Mouse (Mus musculus) intestine, postnatal 0 days (tissue): ENCODE data around the gene Gnb1. TPM values are rescaled to one million over a fixed set of nuclear protein-coding genes. Genes with fewer than 3 reads are reported as not detected.

ENCODE experiments used
- ATAC-seq: fragments of 200-750 bp; cut with Nextera tagmentation; 2 replicates; pipeline ENCODE4 v1.8.0; 2017; ENCODE audit warnings: mild to moderate bottlenecking, moderate TSS enrichment, moderate library complexity
- H3K27ac ChIP-seq: fragments of 300-500 bp; sonication (generic); 2 replicates; pipeline ENCODE4 v1.5.1; 2014; ENCODE audit warnings: mild to moderate bottlenecking, low read depth, low read length, moderate library complexity
- H3K27me3 ChIP-seq: fragments of 300-500 bp; sonication (generic); replicated peaks from 2 replicates; pipeline ENCODE4 v1.6.1; 2014; ENCODE audit warnings: low read length, mixed read lengths; ENCODE audit not compliant: control insufficient read depth, insufficient read depth
- H3K36me3 ChIP-seq: fragments of 300-500 bp; sonication (generic); 2 replicates; pipeline ENCODE4 v1.6.1; 2014; ENCODE audit warnings: mild to moderate bottlenecking, moderate library complexity; ENCODE audit not compliant: control insufficient read depth, insufficient read depth
- H3K4me1 ChIP-seq: fragments of 300-500 bp; sonication (generic); replicated peaks from 2 replicates; pipeline ENCODE4 v1.6.1; 2014; ENCODE audit warnings: antibody characterized with exemption, low read length, mixed read lengths; ENCODE audit not compliant: control insufficient read depth, insufficient read depth
- H3K4me2 ChIP-seq: fragments of 300-500 bp; sonication (generic); replicated peaks from 2 replicates; pipeline ENCODE4 v1.6.1; 2014; ENCODE audit warnings: low read depth, mild to moderate bottlenecking, moderate library complexity
- H3K4me3 ChIP-seq: fragments of 300-500 bp; sonication (generic); 2 replicates; pipeline ENCODE4 v1.5.1; 2014; ENCODE audit warnings: low read depth, low read length
- H3K9ac ChIP-seq: fragments of 300-500 bp; sonication (generic); 2 replicates; pipeline ENCODE4 v1.6.1; 2014; ENCODE audit warnings: mild to moderate bottlenecking, low read depth, low read length
- H3K9me3 ChIP-seq: fragments of 300-500 bp; sonication (generic); 2 replicates; pipeline ENCODE4 v1.6.1; 2016; ENCODE audit warnings: mixed run types; ENCODE audit not compliant: control insufficient read depth
- CTCF ChIP-seq: sonication (generic); IDR thresholded peaks from 2 replicates; pipeline ENCODE4 v1.5.1; 2016; ENCODE audit warnings: low read depth, mild to moderate bottlenecking, control low read depth, antibody characterized with exemption, moderate library complexity
- WGBS: fragments of 180-500 bp; shearing (Covaris S2); extraction: QIAGEN DNeasy Blood & Tissue Kit; methylation state at CpG from one replicate; pipeline ENCODE4 v1.1.7; 2014; 5-methylcytosine and 5-hydroxymethylcytosine counted together
- polyA plus RNA-seq: library from polyadenylated mRNA; unstranded; fragments of >200 nt; fragmentation: Nextera tagmentation; extraction: Ambion mirVana; gene quantifications from 2 replicates; pipeline ENCODE4 v1.2.1, GENCODE M21; 2015

Gene Gnb1
- polyA plus RNA-seq, 1 experiment from 2014 or later = 336 TPM

GRCm38 (mm10) chr4:155505067-155505466, 13.9 kb downstream of the Gnb1 start:
- no peak for ATAC-seq
- Histone ChIP-seq H3K9me3 (no peaks in the 10 kb centered on the region), H3K36me3 (no peaks in the 10 kb centered on the region), H3K4me1 (peaks cover 4% of the 10 kb centered on the region; the same call in 1 of the 2 replicates), H3K4me2 (0 out of 2 replicates have a peak overlapping the region, but pooled peaks have one; percentile 1), H3K27me3 (no peaks in the 10 kb centered on the region), H3K4me3 (no peak overlapping the region), H3K27ac (no peak overlapping the region), H3K9ac (no peak overlapping the region)
- no peak for TF ChIP-seq CTCF
- 46% methylated on average over 8 of the region's 8 CpGs for WGBS

DNA sequence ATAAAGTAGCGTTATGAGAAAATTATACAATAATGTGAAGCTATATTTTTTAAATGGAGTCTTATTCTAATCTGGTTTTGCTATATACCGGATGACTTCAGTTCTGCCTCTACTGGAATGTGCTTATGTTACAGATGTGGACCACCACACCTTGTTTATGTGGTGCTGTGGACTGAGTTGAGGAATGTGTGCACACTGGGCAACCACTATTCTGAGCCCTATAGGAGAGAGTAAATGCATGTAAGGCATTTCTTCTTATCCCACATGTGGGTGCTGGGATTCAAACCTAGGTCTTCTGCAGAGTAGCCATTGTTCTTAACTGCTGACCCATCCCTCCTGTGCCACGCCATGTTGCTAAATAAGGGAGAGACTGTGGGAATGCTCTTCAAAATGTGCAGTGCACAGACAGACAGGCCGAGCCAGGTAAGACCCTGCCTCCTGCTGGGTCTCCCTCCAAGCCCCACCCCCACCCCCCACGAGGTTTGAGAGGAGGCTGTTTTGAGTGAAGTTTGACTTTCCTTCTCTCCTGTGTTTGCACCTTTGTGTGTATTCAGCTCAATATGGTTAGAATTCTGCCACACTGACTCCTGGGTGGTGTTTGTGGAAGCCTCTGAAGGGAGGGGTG, 14.6 kb downstream of the Gnb1 start:
- no peak overlapping the region for H3K27ac ChIP-seq
- no peak for TF ChIP-seq CTCF
- no peak overlapping the region for H3K9ac ChIP-seq
- H3K27me3 ChIP-seq = no peaks in the 10 kb centered on the region
- H3K4me2 ChIP-seq = no peak overlapping the region
- ATAC-seq = no peak
- no peaks in the 10 kb centered on the region for H3K36me3 ChIP-seq
- H3K4me1 ChIP-seq = peaks cover 4% of the 10 kb centered on the region; the same call in 1 of the 2 replicates
- 65% methylated on average over 5 of the region's 5 CpGs for WGBS
- no peak overlapping the region for H3K4me3 ChIP-seq
- H3K9me3 ChIP-seq = no peaks in the 10 kb centered on the region

DNA sequence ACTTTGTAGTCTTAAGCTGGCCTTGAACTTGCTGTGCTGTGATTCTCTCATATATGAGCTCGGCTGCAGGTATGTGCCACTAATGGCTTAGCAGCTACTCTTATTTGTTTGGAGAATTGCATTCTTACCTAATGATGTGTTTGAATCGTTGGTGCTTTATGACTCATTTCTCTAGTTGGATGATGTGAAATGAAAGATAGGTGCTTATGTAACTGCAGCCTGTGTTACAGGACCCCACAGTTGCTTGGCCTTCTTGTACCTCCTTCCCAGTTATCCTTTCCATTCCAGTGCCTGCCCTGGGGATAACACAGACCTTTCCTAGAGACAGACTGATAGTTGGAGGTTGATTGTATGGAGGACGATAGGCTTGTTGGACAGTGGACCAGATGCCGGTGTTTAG, 17.5 kb downstream of the Gnb1 start:
- TF ChIP-seq CTCF = no peak
- Histone ChIP-seq H3K4me2 (no peak overlapping the region), H3K9ac (no peak overlapping the region), H3K27me3 (no peaks in the 10 kb centered on the region), H3K27ac (peak overlapping the region; percentile 31; the same call in 1 of the 2 replicates), H3K4me1 (0 out of 2 replicates have a peak, but pooled peaks cover 7% of the 10 kb centered on the region), H3K36me3 (peaks cover 7% of the 10 kb centered on the region; the same call in 1 of the 2 replicates), H3K9me3 (no peaks in the 10 kb centered on the region), H3K4me3 (no peak overlapping the region)
- ATAC-seq = no peak
- 60% methylated on average over 4 of the region's 4 CpGs for WGBS

DNA sequence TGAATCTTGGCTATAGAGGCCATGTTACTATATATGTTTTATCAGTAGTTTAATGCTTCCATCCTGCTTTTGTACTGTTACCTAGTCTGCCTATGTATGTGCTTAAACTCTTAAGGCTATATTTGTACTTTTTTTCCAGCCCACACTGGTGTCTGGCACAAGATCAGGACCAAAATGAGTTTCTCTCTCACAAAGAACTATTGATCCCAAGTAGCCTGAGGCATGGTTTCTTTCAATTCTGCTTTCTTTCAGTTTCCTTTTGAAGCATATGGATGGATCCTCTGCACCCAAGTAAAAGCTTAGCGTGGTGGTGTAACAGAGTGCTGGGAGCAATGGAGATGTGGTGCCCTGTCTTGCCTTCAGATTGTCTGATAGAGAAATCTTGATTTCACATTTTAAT, 19.8 kb downstream of the Gnb1 start:
- H3K27ac ChIP-seq = peak overlapping the region; percentile 21; the same call in 1 of the 2 replicates
- 65% methylated on average over 1 of the region's 1 CpGs for WGBS
- no peak for TF ChIP-seq CTCF
- no peaks in the 10 kb centered on the region for H3K9me3 ChIP-seq
- no peak overlapping the region for H3K4me2 ChIP-seq
- no peaks in the 10 kb centered on the region for H3K27me3 ChIP-seq
- peaks cover 7% of the 10 kb centered on the region; the same call in 1 of the 2 replicates for H3K36me3 ChIP-seq
- no peak for ATAC-seq
- 0 out of 2 replicates have a peak, but pooled peaks cover 7% of the 10 kb centered on the region for H3K4me1 ChIP-seq
- H3K4me3 ChIP-seq = no peak overlapping the region
- no peak overlapping the region for H3K9ac ChIP-seq

DNA sequence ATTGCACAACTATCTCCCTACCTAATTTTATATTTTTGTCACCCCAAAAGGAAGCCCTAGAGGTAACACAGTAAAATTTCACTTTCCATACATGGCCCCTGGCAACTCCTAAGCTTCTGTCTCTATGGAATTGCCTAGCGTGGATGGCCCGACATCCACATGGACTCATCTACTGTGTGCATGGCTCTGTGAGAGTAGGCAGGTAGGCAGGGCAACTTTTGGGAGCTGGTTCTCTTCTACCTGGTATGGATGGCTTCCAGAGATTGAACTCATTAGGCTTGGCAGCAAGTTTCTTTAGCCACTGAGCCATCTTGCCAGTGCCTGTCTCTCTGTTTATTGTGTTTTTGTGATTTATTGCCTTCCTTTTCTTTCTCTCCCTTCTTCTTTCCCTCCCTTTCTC, 23.6 kb downstream of the Gnb1 start:
- H3K4me1 ChIP-seq = 0 out of 2 replicates have a peak, but pooled peaks cover 3% of the 10 kb centered on the region
- H3K27me3 ChIP-seq = no peaks in the 10 kb centered on the region
- H3K9ac ChIP-seq = no peak overlapping the region
- no peak overlapping the region for H3K4me3 ChIP-seq
- H3K27ac ChIP-seq = no peak overlapping the region
- TF ChIP-seq CTCF = no peak
- WGBS = 91% methylated on average over 2 of the region's 2 CpGs
- no peak overlapping the region for H3K4me2 ChIP-seq
- no peak for ATAC-seq
- H3K36me3 ChIP-seq = peaks cover 7% of the 10 kb centered on the region; the same call in 1 of the 2 replicates
- no peaks in the 10 kb centered on the region for H3K9me3 ChIP-seq

DNA sequence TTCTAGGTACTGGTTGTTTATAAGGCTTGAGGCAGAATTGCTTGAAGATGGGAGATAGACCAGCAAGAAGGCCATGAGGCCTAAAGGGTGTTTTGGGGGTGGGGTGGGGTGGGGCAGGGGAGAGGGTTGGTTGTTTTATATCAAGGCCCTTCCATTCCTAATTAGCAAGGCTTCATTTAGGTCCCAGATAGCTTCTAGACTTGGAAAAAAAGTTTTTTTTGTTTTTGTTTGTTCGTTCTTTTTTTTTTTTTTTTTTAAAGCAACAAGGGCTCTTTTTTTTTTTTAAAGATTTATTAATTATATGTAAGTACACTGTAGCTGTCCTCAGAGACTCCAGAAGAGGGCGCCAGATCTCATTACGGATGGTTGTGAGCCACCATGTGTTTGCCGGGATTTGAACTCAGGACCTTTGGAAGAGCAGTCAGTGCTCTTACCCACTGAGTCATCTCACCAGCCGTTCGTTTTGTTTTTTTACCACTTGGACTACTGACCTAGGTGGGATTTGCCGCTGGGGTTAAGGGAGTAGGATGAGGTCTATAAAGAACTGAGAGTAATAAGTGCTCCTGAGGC, 26.9 kb downstream of the Gnb1 start:
- Histone ChIP-seq H3K4me3 (no peak overlapping the region), H3K27ac (no peak overlapping the region), H3K9ac (no peak overlapping the region), H3K36me3 (peaks cover 5% of the 10 kb centered on the region; the same call in 1 of the 2 replicates), H3K27me3 (no peaks in the 10 kb centered on the region), H3K4me1 (no peaks in the 10 kb centered on the region), H3K4me2 (no peak overlapping the region), H3K9me3 (no peaks in the 10 kb centered on the region)
- peak; percentile 52 for TF ChIP-seq CTCF
- ATAC-seq = no peak
- WGBS = 77% methylated on average over 7 of the region's 7 CpGs
